Mouse (Mus musculus) naive thymus-derived CD4-positive, alpha-beta T cell, adult 2 months (primary cell): Measurements from ENCODE around the gene AC134908.4.
A peak's percentile ranks its signal among the peaks of the same experiment; 100 is the strongest.
"Not testable (repeated sequence)": the region's sequence is repeated elsewhere in the genome, so short reads cannot be mapped to it uniquely, and the experiment has no call there.

Experiments
- DNase-seq: peaks from one replicate; pipeline ENCODE4 v3.0.0-alpha.2; 2011; ENCODE audit warnings: low read depth

The AC134908.4 gene

GRCm38 (mm10) chr17:25773549-25774120 lies 21.8 kb downstream of the AC134908.4 start, which contains the start of gene Narfl:
TSS of gene Narfl (plus strand) at chr17:25773776.
- peak; percentile 99 for DNase-seq

GRCm38 (mm10) chr17:25769331-25769730 lies 26.1 kb downstream of the AC134908.4 start:
- DNase-seq = no peak

- DNase-seq = no peak
Measured at GRCm38 (mm10) chr17:25765886-25766285, 29.6 kb downstream of the AC134908.4 start.

- DNase-seq = no peak
Measured at GRCm38 (mm10) chr17:25762591-25762990, 32.9 kb downstream of the AC134908.4 start.

DNA sequence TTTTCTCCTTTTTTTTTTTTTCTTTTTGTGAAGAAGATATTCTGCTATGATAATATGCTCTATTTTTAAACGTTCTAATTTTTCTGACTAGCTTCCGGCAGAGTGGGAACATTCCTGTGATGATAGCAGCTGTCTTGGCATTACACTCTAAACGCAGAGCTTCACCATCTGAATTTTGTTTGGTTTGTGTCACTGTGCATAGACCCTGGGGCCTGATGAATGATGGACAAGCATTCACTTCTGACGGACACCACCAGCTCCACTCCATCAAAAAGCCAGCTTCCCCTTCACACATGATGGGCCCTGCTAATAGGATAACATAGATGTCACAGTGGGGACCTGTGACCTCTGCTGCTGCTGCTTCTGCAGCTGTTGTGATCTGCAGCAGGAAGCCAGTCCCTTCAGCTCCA lies 33.9 kb downstream of the AC134908.4 start:
- no peak for DNase-seq

DNA sequence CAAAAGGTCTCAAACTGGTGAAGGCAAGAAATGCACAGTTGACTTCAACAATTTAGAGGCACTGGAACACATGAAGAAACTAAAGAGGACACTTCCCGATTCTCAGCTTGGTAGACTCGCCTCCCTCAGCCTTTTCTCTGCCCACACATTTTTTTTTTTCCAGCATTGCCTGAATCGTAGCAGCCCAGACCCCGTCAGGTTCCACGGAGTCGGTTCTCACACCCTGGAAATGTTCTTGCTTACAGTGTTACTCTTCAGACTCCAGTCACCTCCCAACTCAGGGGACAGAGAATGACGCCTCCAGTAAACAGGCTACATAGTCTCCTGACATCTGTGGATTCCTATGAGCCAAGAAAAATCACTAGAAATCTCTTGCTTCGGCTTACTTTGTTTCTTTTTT lies 35.3 kb downstream of the AC134908.4 start:
- no peak for DNase-seq

DNA sequence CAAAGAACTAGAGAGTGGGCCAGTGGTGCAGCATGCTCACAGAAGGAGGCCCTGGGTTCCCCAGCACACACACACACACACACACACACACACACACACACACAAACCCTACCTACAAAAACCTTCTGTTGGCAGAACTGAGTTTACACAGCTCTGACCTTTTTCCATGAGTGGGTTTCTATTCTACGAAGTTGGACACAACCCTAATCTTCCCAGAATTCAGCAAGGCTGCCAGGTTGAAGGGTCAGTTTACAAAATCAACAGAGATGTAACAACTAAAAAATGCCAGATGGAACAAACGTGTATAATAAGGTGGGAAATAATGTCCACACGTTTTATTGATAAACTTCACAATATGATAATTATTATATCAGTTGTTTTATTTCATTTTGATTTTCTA lies 37.8 kb downstream of the AC134908.4 start:
- no peak for DNase-seq

DNA sequence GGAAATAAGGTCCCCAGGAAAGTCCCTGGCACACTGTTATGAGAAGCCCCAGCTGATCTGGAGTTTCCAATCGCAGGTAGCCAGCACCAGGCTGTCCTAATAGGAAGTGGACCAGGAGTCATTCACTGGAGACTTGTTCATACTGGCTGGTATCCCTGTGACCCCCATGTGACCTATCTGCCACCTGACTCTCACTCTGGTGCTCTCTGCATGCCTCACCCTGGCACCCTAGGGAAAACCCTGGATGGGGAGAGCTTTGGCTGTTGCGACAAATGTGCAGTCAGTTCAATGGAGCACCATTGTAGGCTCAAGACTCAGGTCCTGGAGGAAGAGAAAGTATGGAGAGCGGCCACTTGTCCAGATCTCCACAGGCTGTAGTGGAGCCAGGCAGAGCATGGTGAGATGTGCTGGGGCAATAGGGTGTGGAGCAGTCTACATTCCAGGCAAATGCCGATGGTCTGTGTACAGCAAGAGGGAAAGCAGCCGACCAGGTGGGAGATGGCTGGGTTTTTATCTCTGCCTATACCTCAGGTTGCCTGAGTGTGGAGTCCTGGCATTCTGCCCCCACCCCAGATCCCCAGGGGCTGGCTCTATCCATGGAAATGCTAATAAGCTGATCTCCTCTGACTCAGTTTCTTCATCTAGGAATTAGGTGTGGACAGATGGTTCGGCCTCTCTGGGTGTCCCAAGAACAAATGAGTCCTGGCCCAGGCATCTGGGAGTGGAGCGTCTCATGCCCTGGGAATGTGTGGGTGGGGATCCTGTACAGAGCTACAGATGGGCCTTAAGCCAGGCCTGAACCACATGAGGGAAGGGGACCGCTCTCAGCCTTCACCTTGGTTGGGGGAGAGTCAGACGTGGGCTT lies 38.8 kb downstream of the AC134908.4 start:
- no peak for DNase-seq

DNA sequence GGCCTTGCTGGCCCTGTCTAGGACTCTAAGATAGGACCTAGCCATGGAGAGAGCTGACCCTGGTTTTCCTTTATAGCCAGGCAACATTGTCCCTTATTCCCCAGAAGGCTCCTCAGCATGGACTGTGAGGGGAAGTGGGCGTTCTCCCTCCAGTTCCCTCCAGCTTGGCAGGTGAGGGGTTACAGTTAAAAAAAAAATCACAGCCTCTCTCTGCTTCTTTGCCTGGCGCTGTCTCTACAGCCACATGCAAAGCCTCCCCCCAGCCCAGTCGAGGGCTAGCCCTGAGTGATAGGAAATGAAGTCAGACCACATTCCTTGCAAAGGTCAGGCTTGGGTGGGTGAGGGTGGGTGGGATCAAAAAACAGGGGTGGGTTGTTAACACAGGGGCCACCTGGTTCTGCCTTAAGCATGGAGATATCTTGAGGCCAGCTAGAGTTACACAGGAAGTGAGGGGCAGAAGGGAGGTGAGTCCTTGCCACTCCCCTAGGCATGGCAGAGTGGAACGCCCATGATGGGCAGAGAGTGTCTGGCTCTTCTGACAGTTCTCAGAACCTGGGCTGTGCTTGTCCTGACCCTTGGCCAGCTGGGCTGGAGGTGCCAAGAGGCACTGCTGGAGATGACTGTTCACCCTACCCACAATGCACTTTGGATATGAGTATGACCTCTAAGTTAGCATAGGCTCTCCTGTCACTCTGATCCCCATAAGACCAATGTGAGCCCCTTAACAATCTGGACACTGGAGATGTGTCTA lies 39.7 kb downstream of the AC134908.4 start:
- no peak for DNase-seq

GRCm38 (mm10) chr17:25755086-25755485 lies 40.4 kb downstream of the AC134908.4 start:
- no peak for DNase-seq

DNA sequence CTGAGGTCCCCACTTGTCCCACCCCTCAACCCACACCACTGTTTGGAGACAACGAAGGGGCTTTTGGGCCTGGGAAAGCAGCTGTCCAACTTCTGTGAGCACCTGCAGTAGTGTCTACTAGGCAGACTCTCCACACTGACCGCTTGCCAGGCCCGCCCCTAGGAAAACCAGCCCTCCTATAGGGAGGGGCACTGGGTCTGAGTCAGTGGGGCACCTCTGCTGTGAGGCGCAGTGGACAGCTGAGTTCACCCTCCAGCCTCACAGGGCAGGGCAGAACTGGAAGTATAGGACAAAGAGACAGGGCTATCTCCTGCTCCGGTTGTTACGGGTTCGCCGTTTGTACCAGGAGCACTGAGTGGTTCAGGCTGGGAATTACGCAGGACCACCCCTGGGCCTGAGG lies 41.2 kb downstream of the AC134908.4 start, which contains the start of gene Msln:
TSS of gene Msln (minus strand) at position 138 of the 400 bp plus-strand sequence.
- no peak for DNase-seq

GRCm38 (mm10) chr17:25751446-25751845 lies 44.0 kb downstream of the AC134908.4 start:
- no peak for DNase-seq

GRCm38 (mm10) chr17:25749314-25749713 lies 46.1 kb downstream of the AC134908.4 start:
- no peak for DNase-seq

DNA sequence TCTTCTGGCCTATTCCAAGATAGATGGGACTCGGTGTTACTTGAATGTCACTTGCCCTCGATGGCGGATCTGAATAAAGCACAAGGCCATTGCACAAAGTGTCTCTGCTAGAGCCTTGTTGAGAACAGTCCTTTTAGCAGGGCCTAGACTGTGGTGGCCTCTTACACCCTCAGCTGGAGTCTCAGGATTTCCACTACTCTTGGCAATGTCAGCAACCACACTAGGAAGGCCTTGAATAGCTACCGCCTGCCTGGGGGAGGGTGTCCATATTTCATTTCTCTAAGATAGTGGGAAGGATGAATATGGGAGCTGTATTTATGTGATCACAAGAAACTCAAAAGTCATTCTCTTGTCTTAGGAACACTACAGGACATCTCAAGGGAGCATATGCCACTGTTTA lies 47.2 kb downstream of the AC134908.4 start:
- no peak for DNase-seq

GRCm38 (mm10) chr17:25744311-25744710 lies 51.1 kb downstream of the AC134908.4 start:
- DNase-seq = no peak

- no peak for DNase-seq
Measured at GRCm38 (mm10) chr17:25743831-25744230, 51.6 kb downstream of the AC134908.4 start.

- DNase-seq = not testable (repeated sequence)
Measured at GRCm38 (mm10) chr17:25741471-25741870, 54.0 kb downstream of the AC134908.4 start.
